Mouse (Mus musculus) spleen, adult 2 months (tissue): ENCODE data around the gene Mmp9.

Experiments used
- CTCF ChIP-seq: fragments of 200-500 bp; IDR thresholded peaks from 2 replicates; pipeline ENCODE4 v1.5.1; 2011; ENCODE audit warnings: mild to moderate bottlenecking, inconsistent platforms; ENCODE audit not compliant: insufficient read depth, insufficient read length, insufficient replicate concordance; ENCODE audit errors: extremely low read depth
- POLR2A ChIP-seq: fragments of 200-500 bp; IDR thresholded peaks from 2 replicates; pipeline ENCODE4 v1.6.1; 2011; ENCODE audit warnings: low read depth, low read length, inconsistent platforms

- no peak for TF ChIP-seq CTCF
- TF ChIP-seq POLR2A: no peak
These were observed 34.5 kb upstream of the Mmp9 start for GRCm38 (mm10) chr2:164906071-164906470.
